Mouse (Mus musculus): ENCODE results near the gene Pter.
A peak's percentile ranks its signal among the peaks of the same experiment; 100 is the strongest.

Gene Pter

DNA sequence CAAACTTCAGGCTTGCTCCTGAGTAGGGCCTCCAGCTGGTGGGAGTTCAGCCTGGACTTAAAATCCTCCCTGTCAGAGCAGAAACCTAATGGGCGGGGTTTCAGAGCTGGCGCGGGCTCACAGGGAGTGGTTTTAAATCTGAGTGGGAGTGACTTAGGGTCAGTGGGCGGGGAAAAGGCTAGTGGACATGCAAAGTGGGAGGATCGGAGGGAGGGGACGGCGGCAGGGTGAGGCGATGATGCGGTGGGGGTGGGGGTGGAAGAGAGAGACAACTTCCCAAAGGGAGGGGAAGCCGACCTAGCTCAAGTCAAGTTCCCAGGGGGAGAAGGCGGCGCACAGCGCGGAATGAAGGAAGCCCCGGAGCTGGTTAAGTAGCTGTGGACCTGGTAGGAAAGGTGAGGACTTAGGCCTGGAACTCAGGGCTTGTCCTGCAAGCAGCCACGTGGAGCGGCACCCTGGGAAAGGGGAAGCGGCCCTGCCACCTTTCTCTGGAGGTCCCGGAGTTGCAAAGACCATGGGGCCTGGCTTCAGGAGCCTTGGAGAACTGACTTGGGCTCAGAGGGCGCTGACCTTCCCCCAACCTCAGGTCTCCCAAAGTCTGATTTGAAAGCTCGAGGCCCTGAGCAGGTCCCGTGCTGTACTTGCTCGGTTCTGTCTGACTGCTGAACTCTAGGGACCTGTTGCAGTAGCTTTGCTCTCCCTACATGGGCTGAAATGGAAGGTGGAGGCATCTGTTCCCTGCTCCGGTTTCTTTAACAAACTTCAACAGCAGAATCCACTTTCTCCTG, at the start of gene Pter:
Gene Pter (plus strand): TSS at position 238 of the 788 bp plus-strand sequence.
- DNase-seq (ENCODE audit: low read depth) = peak; percentile 90

DNA sequence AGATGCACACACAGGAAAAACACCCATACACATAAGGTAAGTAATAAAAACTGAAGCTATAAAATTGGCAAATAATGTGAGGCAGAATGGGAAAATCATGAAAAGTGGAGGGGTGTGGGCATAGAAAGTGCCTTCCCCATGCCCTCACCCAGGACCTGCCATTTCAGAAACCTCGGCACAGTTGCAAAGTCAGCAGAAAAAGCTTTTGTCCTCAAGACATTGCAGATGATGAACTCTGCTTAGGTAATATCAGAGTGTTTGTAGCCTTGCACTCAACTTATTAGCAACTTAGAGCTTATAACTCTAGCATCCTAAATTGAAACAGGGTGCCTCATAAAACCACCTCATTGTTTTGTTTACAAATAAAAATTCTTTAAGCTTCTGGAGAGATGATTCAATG, 49.6 kb upstream of the Pter start:
- no peak for DNase-seq (ENCODE audit: low read depth)

GRCm38 (mm10) chr2:12879492-12879891, 44.3 kb upstream of the Pter start:
- no peak for DNase-seq (ENCODE audit: low read depth)

GRCm38 (mm10) chr2:12881009-12881408, 42.8 kb upstream of the Pter start:
- DNase-seq (ENCODE audit: low read depth) = no peak

DNA sequence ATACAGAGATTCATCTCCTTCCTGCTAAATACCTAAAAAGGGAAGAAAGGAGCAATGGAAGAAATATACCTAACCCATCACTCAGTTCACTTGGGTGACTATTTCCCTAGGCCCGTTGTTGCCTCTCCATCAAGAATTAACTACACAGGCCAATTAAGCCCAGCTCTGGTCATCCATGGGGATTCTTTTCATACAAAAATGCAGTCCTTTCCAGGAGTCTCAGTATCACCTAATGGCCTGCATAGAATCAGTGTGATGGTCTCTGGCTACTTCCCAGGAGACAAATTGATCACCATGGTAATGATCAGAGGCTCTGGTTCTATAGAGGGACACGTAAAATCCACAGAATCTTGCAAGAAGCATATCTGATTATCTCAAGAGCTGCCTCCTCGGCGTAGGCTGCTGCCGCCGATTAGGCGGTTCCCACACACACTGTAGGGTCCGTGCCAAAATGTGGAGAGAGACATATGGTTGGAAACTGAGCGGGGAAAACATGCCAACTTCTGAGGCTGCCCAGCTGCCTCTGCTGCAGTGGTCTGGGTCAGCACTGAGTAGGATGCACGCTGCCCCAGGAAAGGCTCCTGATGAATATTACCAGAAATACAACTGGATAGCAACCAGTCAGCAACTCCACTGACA, 40.4 kb upstream of the Pter start:
- DNase-seq (ENCODE audit: low read depth) = no peak

GRCm38 (mm10) chr2:12887015-12887414, 36.8 kb upstream of the Pter start:
- no peak for DNase-seq (ENCODE audit: low read depth)

DNA sequence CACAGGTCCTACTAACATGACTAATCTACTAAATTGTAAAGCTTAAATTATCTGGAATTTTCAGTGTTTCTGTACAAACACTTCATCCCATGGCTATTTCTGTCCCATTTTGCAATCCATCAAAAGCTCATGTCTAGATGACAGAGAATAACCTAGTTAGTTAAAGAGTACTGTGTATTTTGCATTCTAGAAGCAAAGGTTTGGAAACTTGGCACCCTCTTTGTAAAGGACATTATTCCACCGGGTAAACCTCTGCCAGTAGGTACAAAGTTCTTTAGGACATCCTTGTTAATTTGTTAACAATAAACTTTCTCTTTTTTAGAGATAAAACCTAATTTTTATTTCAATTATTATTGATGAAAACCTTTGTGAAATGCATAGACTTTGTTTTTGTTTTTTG, 18.1 kb upstream of the Pter start:
- DNase-seq (ENCODE audit: low read depth) = no peak

DNA sequence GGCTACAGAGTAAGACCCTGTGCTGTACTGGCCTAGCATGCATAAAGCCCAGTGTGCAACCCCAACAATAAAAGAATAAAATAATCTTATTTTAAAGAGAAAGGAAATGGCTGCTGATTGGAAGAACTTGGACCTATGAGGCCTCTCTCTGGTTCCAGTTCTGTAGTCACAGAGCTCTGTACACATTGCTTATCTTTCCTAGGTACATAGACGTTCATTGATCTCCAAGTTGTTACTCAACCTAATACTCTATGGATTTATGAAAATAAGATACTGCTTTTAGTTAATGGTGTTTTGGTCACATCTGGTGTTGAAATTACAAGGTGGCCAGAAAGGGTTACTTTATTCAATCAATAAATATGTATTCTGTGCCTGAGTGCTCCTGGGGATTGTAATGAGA, 1.8 kb downstream of the Pter start:
- no peak for DNase-seq (ENCODE audit: low read depth)

DNA sequence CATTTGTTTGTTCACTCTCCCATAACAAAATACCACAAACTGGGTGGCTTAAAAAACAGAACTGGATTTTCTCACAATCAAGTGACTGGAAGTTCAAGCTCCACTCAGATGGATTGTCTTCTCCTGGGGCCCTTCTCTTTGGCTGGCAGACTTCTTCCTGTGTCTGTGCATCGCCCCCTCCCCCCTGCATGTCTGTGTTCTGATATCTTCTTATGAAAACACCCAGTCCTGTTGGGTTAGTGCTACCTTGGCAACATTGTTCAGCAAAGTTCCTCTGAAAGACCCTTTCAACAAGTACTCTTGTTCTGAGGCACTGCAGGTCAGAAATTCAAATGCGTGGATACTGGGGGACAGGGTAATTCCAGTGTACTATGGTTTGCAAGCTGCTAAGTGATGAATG, 6.5 kb downstream of the Pter start:
- no peak for DNase-seq (ENCODE audit: low read depth)

DNA sequence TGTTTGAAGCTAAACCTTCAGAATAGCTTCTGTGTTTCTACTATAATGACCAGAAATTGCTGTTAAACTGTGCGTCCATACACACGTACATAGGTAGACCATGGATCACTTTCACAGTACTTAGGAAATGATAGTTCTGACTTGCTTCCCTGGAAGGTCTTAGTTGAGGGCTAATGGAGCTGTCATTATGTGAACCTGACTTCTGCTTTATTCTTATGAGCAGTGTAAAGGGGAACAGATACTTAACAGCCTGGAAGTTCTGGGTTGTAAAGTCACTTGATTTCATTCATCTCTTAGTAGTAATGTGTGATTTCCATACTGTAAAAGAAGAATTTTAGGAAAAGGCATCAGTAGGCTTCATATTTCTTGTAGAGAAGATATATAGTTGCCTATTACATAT, 10.1 kb downstream of the Pter start:
- no peak for DNase-seq (ENCODE audit: low read depth)

GRCm38 (mm10) chr2:12935286-12935685, 11.4 kb downstream of the Pter start:
- DNase-seq (ENCODE audit: low read depth) = no peak

DNA sequence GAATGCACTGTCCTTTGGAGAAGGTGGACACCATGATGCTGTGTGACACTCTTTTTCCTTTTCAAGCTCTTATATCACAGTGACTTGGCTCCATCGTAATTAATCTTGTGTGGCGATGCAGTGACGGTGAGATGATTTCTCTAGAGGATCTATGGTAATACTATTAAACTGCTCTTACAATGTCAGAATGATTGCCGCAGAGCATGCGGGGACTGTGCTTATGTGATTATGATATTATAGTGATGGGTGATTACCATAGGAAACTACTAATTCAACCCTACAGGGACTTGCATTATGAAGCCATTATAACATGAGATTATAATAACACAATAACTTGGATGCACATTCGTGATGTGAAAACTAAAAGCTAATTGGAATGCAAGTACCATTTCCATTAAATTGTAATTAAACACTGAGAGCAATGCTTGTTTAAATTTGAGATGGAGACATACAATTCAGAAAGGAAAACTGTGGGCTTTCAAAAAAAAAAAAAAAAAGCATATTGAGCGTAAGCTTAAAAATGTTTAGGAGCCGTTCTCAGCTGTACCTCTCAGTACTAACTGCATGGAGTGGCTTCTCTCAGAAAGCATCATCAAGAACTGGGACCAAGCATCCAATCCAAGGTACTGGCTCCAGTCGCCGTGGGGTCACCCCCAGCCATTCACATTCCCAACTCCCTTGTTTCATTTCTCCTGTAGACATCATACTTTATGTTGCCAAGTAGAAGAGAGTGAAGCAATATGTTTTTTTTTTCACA, 13.8 kb downstream of the Pter start:
- DNase-seq (ENCODE audit: low read depth) = no peak

GRCm38 (mm10) chr2:12938641-12939040, 14.8 kb downstream of the Pter start:
- no peak for DNase-seq (ENCODE audit: low read depth)

DNA sequence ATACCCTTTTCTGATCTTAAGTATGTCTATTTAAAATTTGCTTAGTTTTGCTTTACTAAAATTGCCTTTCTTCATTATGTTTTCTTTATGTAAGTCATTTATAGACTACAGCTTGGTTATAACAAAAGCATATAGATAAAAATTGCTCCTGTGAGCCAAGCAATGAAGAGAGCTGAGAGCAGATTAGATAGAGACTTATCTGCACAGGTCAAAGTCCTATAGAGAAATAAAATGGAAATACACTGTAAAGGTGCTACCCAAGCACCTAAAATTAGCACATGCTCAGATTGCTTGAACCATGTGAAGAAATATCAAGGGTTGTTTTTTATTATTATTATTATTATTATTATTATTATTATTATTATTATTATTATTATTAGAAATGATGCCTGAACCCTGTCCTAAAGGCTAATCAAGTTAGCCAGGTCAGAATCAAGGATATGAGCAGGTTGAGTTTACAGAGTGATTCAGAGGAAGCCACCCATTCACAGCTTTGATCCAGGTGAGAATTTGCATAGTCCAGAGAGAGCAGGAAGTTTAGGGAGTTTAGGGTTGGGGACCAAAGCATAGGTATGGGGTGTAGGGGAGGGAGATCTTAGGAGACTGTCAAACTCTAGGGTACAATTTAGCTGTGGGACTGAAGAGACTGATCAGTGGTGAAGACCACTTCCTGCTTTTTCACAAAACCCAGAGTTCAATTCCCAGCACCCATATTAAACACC, 33.0 kb downstream of the Pter start:
- DNase-seq (ENCODE audit: low read depth) = no peak

DNA sequence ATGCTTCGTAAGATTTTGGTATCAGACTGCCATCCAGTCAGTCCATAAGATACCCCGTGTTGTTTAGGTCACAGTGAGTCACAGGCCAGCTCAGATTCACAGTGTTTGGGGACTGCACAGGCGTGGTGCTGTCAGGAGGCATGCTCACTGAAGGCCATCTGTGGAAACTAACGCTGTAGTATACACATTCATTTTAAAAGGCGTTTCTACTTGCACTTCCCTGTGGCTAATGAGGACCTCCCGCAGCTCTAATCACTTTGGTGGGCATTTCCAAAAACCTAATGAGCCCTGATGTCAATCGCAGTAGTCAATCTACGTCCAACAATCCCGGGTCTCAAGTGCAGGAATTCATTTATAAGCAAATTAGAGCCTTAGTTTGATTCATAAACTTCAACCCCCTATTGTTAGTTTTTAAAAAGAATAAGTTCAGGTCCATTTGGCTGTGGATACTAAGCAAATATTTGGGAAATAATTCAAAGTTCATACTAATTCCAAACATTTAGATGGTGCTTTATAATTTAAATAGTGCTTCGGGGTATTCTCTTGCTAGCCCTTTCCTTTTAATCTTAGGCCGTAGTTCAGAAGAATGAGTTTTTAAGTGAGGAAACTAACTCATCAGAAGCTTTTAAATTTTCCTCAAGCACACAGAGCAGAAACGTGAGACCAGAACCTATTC, 46.3 kb downstream of the Pter start:
- no peak for DNase-seq (ENCODE audit: low read depth)

- DNase-seq (ENCODE audit: low read depth) = no peak
Observed at GRCm38 (mm10) chr2:12973752-12974151, 49.9 kb downstream of the Pter start.

DNA sequence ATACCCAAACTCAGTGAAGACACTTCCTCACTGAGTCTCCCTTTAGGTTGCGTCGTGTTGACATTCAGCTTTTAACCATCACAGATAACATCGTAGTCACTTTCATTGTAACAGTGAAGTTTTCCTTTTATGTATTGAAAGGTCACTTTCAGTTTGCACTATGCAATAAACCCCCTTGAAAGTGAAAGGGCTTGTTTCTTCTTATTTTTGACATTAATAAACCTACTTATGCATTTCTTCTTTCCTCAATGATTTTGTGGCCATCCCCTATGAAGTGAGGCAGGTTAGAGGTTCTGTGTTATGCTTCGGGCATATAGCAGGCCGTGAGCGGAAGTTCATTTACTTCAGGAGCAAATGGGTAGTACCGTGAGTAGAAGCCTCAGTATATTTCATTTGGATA, 53.5 kb downstream of the Pter start:
- no peak for DNase-seq (ENCODE audit: low read depth)

DNA sequence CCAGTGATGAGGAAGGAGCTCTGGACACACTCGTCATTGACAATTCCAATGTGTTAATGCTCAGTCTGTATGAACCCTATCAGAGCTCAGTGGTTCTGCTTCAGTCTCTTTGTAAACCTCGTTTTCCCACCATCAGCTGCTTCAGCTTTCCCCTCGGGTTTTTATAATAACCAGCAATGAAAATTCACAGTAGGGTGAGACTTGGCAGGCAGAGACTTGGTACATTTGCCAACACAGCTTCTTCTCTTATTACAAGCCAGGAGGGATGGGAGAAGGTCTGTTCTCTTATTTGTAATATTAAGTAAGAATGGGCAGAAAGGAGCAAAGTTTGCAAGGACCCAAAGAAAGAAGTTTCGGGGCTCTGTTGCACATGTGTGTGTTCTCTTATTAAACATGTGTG, 54.9 kb downstream of the Pter start:
- DNase-seq (ENCODE audit: low read depth) = no peak

GRCm38 (mm10) chr2:12984901-12985732, 61.3 kb downstream of the Pter start:
- no peak for DNase-seq (ENCODE audit: low read depth)

DNA sequence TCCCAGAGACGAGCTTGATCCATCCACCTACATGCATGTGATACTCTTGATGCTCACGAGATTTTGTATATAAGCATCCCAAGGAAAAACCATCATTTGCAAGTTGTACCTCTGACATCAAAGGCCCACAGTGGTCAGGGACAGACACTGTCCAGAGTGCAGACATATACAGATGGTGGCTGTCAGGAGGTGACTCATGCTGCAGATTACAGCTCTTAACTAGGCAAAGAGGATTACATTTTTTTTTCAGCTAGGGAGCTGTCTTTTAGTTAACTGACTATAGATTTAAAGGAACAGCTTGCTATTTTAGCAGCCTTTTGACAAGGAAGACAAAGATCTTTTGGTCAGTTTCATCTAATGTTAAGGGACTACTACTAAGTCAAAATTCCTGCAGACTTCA, 76.2 kb downstream of the Pter start:
- no peak for DNase-seq (ENCODE audit: low read depth)

GRCm38 (mm10) chr2:13008433-13008832, 84.6 kb downstream of the Pter start:
- DNase-seq (ENCODE audit: low read depth) = no peak

All from c-Kit-positive CD71-negative TER-119-negative erythroid progenitor cells, embryonic 14.5 days (primary cell).